Mouse (Mus musculus) ES-CJ7 (cell line): ENCODE data around the gene Olfr47.
"Not testable (repeated sequence)": the region's sequence is repeated elsewhere in the genome, so short reads cannot be mapped to it uniquely, and the experiment has no call there.

ENCODE experiments used
- DNase-seq: peaks from one replicate; pipeline ENCODE4 v3.0.0; 2011; ENCODE audit warnings: low read depth, low spot score

Gene Olfr47

DNA sequence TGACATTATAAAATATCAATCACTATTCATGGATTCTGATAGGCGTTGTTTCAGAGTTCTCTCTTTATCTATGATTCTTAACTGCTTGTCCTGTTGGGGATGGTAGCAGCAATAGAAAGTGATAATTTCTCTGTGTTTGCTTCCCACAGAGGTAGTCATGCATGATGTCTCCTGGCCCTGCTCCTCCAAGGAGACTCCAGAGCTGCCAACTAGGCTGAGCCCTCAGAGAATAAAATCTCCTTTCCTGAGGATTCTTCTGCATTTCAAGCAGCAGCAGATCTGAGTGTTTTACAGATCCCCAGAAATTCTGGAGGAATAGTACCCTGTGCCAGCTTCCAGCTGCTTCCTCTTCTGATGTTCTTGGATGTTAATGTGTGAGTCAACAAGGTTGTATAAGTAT lies at the start of gene Olfr47:
Olfr47 (plus strand) TSS at position 275 of the 400 bp plus-strand sequence.
- DNase-seq, result not testable (repeated sequence)

DNA sequence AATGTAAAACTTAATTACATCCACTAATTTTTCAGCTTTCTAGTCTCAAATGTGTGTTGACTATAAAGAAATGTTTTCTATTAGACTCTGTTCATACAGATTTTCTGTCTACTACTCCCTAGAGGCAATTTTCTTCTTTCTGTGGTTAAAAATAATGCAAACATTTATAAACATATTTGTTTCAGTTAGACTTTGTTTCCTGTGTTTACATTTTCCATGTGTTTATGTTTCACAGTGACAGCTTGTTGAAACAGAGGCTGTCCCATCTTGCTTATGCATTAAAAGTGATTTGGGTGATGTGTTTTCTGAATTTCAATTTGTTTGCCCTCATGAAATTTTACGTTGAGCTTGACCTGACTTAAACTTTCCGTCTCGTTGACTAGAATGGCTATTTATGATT lies 40.3 kb upstream of the Olfr47 start:
- no peak for DNase-seq

DNA sequence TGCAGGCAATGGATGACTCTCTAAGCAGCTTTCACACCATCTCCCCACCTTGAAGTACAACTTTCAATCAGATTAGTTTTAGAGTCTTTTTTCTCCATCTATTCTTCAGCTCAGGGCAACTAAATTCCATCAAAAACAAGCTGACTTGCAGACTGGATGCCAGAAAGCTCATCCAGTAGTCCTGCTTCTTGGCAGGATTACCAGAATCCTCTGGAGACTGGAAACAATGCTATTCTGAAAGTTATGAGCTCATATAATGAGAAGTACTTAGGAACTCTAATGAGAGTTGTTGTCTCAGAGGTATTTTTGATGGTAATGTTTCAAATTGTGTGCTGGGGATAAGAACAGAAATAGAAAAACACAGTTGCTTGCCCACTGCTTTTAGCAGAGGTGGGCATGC lies 34.5 kb upstream of the Olfr47 start, which contains the start of gene Olfr435:
Olfr435 (plus strand) TSS at position 366 of the 400 bp plus-strand sequence.
- no peak for DNase-seq

DNA sequence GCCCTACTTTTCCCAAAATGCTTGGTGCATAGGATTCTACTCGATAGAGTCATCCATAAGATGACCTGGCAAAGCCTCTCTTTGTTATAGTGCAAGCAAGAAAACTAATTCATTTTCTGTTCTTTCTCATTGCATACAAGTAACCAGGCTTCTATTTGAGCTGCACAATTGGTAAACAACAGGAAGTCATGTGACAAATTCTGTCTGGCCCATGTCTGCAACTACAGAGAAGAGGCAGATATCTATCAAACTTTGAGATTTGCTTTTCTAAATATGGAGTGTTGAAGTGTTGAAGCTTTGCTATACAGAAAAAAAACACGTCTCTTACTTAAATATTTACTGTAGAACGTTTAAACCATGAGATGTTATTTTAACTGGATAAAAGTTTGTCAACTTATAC lies 33.2 kb upstream of the Olfr47 start:
- no peak for DNase-seq

DNA sequence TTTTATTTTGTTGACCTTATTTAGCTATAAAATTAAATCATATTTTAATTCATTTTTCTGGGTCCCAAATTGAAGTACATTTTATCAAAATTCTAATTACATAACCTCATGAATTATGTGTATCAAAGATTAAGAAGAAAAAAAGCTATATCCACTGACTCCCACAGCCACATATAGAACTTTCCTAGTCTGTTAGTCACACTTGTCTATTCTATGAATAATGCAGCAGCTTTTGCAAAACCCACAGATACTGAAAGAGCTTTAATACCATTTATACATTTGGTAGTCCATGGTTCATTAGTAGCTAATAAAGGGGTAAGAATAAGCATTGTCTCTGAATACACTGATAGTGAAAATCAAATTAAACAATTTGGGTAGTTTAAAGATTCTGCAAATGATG lies 28.5 kb upstream of the Olfr47 start:
- no peak for DNase-seq

DNA sequence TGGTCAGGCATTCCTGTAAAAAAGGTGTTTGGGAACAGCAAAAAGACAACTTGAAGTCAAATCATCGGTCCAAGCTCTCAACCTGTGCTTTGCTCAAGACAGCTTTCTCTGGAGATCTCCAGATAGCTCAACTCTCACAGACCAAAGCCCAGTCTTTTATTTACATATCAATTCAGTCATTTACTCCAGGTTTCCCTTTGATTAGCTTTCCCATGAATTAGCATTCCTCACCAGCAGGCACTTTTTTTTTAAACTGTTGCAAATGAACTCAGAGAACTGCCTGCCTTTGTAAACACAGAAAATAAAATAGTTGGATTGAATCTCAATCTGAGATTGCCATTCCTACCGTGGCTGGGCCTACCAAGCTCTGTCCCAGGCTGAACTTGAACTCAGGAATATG lies 26.0 kb upstream of the Olfr47 start:
- peak; percentile 76 for DNase-seq

DNA sequence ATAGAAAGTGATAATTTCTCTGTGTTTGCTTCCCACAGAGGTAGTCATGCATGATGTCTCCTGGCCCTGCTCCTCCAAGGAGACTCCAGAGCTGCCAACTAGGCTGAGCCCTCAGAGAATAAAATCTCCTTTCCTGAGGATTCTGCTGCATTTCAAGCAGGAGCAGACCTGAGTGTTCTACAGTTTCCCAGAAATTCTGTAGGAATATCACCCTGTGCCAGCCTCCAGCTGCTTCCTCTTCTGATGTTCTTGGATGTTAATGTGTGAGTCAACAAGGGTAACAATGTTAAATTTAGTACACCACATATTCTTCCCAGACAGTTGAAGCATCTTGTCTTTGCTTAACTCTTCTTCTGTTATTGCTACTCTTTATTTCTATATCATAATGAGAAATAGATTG lies 18.5 kb upstream of the Olfr47 start, which contains the start of gene Olfr434:
Olfr434 (plus strand) TSS at position 149 of the 400 bp plus-strand sequence.
- DNase-seq, result not testable (repeated sequence)

DNA sequence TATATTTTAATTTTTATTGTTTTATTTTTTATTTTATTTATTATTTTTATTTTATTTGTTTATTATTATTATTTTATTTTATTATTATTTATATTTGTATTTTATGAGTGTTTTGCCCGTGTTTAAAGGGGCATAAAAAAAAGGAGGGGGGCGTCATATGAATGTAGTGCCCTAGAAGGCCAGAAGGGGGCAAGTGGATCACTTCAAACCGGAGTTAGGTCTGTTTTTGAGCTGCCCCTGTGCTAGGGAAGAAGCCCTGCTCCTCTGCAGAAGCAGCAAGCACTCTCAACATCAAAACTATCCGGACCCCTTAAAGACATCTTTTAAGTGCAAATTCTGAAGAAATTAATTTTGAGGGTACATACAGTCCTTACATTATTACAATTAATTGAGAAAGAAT lies 10.7 kb downstream of the Olfr47 start:
- peak; percentile 49 for DNase-seq

DNA sequence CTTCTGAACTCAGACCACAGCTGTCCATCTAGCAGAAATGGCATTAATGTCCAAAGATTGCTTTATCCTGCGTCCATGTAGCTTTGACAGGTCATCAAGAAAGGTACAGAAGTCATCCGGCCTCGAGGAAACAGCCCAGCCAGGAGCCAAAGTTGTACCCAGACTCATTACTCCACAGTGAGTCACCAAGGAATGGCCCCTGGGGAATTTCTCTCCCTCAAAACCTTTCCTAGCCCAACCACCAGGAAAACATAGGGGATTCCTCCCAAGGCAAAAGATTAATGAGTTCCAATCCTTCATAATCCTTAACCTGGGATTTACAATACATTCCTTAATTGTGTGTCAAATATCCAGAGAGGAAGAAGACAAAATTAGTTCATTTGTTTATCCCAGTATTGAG lies 16.1 kb downstream of the Olfr47 start:
- DNase-seq, result no peak

DNA sequence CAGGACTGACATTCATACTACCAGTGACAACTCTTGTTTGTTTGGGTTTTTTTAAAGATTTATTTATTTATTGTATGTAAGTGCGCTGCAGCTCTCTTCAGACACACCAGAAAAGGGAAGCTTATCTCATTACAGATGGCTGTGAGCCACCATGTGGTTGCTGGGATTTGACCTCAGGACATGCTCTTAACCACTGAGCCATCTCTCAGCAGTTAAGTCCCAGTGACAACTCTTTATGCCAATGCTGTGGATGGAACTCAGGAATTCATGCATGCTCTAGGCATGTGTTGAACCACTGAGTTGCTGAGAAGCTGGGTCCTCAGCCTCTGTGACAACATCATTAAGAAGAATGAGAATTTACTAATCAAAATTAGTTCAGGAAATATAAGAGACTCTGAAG lies 21.7 kb downstream of the Olfr47 start:
- DNase-seq, result no peak

DNA sequence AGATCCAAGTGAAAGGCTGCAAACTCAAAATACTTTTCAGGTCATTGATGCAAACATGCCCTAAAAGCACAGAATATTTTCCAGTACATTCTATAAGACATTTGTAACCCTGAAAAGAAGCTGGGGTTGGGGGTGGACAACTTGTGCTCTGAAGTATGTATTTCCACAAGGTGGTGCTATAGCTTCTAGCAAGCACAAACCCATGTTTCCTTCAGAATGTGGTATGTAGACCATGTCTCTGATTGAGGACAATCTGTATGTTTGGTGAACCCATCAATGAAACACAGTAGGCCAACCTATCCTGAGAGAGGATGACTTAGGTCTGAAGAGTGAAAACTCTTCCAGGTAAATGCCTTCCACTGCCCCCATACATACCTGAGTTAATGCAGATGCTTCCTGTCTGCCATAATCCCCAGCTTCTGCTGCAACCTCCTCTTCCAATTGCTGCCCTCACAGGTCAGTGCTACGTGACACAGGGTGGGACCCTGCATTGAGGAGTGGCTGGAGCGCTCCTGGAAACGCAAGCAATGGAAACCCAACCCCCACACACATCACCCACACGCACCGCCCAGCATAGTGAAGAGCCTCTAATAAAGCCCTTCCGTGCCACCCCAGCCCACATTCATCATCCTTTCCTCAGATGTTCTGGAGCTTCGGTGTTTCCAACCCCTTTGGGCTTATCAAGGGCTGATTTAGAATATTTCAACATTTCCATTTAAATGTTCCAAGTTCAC lies 23.0 kb downstream of the Olfr47 start:
- DNase-seq, result peak; percentile 26

DNA sequence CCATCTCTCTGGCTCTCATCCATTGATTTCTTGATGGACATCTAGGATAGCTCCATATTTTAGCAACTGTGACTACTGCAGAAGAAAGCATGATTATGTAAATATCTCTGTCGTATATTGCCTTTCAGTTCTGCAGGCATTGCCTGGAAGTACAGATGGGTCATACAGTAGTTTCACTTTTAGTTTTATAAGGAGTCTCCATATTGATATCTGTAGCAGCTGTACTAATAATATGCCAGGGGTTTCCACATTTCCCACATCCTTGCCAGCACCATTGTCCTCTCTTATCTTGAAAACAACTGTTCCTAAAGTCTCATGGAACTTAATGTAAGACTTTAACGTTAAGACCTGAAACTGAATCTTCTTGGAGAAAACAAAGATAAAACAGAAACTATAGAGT lies 29.4 kb downstream of the Olfr47 start:
- no peak for DNase-seq

DNA sequence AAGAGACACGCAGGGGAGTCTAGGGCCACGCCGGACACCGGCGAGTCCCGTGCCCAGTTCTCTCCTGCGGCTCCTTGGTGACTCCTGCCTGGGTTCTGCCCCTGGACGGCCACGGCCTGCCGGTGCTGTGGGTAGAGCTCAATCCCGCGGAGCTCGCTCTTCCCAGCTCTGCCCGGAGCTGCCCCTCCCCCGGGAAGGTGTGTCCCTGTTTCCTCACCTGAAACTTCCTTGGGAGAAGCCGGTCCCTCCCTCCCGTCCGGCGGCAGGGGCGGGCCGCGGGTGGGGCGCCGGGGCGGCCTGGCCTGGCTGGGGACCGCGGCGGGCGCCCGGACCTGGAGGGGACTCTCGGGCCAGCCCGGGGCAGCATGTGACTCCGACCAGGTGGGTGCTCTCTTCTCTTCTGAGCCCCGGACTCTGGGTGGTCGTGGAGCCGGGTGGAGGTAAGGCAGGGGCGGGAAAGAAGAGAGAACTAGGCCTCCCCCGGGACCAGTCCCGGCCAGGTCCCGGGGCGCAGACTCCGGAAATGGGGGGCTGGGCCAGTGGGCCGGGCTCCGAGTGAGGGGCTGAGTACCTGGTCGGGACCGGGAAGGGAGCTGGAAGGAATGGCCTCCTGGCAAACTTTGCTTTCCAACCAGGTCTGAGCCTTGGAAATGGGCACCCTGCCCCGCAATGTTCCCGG lies 34.2 kb downstream of the Olfr47 start, which contains the start of gene Arhgef5:
Arhgef5 (plus strand) TSS at position 220 of the 679 bp plus-strand sequence.
- DNase-seq, result peak; percentile 49

DNA sequence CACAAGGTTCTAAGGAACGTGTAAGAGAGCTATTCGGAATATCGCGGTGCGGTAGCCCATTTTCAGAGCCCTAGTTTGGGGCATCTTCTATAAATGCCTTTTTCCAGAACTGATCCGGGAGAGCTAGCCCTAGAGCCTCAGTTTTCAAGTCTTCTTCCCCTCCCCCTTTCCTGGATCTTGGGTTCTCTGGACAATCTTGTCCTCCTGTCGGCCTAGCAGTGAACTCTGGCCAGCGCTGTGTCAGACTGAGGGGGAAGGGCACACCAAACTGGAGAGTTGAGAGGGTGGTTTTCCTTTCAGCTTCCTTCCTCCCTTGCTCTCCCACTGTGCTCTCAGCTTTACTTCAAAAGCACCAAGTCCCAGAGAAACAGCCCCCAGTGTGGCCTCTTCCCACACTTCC lies 35.0 kb downstream of the Olfr47 start:
- DNase-seq, result peak; percentile 42

DNA sequence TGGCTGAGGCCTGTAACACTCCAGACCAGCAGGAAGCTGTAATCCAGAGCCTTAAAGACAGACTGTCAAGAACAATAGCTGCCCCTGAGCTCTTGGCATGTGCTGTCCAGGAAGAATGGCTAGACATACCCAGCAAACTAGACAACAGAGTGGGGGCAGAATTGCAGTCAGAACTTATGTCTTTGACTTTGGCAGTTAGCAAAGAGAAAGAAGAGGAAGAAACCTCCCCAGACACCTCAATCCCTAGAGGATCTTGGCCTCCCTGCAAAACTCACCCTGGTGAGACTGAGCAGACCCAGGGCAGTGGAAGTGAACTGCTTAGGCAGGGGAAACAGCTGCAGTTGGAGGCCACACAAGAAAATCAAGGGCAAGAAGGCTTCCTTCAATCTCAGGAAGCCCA lies 41.3 kb downstream of the Olfr47 start:
- no peak for DNase-seq

DNA sequence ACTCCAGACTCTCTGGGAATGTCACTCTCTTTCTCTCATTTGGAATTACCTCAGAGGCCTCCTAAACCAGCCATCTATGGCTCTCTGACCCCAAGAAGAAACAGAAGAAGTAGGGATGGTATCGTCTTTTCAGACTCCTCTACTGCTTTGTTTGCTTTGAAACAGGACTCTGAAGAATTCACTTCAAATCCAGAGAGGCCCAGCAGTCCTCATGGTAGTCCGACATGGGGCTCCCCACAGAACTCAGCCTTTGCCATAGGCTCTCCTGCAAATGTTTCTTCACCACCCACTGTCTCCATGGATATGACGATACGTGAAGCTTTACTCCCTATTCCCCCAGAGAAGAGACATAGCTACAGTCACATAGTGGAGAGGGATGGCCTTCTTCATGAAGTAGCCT lies 42.8 kb downstream of the Olfr47 start:
- no peak for DNase-seq

DNA sequence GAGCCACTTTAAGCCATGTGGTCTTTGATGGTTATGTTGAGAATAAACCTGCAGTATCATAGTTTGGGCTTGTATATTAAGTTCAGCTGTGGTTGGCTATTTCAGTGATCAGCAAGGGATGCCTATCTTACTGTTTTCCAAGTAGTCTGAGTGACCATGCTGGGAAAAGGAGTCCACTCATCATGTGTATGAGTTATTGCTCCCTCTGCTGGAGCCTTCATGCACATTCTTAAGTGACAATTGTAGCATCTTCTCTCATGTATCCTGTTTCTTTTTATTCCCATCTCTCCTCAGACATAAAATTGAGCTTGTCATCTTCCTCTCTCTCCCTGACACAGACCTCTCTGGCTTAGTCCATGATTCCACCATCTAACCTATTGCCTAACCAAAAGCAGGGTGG lies 46.9 kb downstream of the Olfr47 start:
- peak; percentile 35 for DNase-seq

DNA sequence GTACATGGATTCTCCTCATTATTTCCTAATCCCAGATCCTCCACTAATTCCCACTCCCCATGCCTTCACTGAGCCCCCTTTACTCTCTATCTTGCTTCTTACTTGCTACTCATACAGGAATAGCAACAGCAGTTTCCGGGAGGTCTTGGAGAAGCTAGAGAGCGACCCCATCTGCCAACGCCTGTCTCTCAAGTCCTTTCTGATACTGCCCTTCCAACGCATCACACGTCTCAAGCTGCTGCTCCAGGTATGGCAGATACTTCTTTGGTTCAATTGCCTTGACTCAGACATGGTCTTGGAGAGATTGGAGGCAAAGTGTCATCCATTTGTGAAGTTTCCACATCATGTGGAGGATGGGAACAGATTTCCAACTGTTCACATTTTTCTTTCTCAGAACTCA lies 49.2 kb downstream of the Olfr47 start:
- DNase-seq, result no peak
